Mouse (Mus musculus) right cerebral cortex, postnatal 4 days (tissue): ENCODE data around the gene Tapbp.

Source experiments
- DNase-seq: peaks from one replicate; pipeline ENCODE4 v3.0.0-alpha.2; 2022

Tapbp gene

GRCm38 (mm10) chr17:33925406-33926116 is 9.9 kb downstream of the Tapbp start:
- no peak for DNase-seq

- peak; percentile 19 for DNase-seq
Observed at GRCm38 (mm10) chr17:33926207-33926932, 10.7 kb downstream of the Tapbp start.

GRCm38 (mm10) chr17:33928251-33928947 is 12.7 kb downstream of the Tapbp start:
- DNase-seq, result no peak

- peak; percentile 95 for DNase-seq
Observed at GRCm38 (mm10) chr17:33929371-33930279, 13.9 kb downstream of the Tapbp start, which contains the start of gene Rgl2. Gene Rgl2, plus strand, starts transcription at chr17:33929543.

GRCm38 (mm10) chr17:33930280-33931158 is 14.8 kb downstream of the Tapbp start:
- DNase-seq, result no peak

GRCm38 (mm10) chr17:33931159-33931866 is 15.6 kb downstream of the Tapbp start:
- no peak for DNase-seq

GRCm38 (mm10) chr17:33931947-33932346 is 16.2 kb downstream of the Tapbp start:
- DNase-seq, result no peak

- DNase-seq, result no peak
Observed at GRCm38 (mm10) chr17:33932448-33932847, 16.7 kb downstream of the Tapbp start.

GRCm38 (mm10) chr17:33932970-33933369 is 17.3 kb downstream of the Tapbp start:
- DNase-seq, result no peak

- DNase-seq, result no peak
Observed at GRCm38 (mm10) chr17:33935422-33936055, 19.8 kb downstream of the Tapbp start.

GRCm38 (mm10) chr17:33936993-33937392 is 21.3 kb downstream of the Tapbp start:
- DNase-seq, result no peak

GRCm38 (mm10) chr17:33938783-33939182 is 23.1 kb downstream of the Tapbp start:
- no peak for DNase-seq

GRCm38 (mm10) chr17:33940206-33940805 is 24.6 kb downstream of the Tapbp start, which contains the start of the genes Pfdn6 and Wdr46:
Gene Pfdn6, minus strand, starts transcription at chr17:33940343.
Gene Wdr46, plus strand, starts transcription at chr17:33940660.
- DNase-seq, result peak; percentile 82

GRCm38 (mm10) chr17:33940981-33941380 is 25.3 kb downstream of the Tapbp start:
- DNase-seq, result no peak

- no peak for DNase-seq
Observed at GRCm38 (mm10) chr17:33941381-33941780, 25.7 kb downstream of the Tapbp start.

GRCm38 (mm10) chr17:33943454-33943853 is 27.8 kb downstream of the Tapbp start:
- DNase-seq, result no peak

GRCm38 (mm10) chr17:33947430-33948089 is 31.9 kb downstream of the Tapbp start:
- no peak for DNase-seq

GRCm38 (mm10) chr17:33948090-33948904 is 32.6 kb downstream of the Tapbp start:
- DNase-seq, result no peak
